Mouse (Mus musculus): Measurements from ENCODE around the gene Naaladl1.

GRCm38 (mm10) chr19:6144842-6145241 is 39.3 kb downstream of the Naaladl1 start:
- TF ChIP-seq EP300 (IDR thresholded peaks at IDR 0.05; ENCODE audit: low read depth): no peak
- no peak for TF ChIP-seq CTCF (IDR thresholded peaks at IDR 0.05; ENCODE audit: low read depth)

All from heart, postnatal 0 days (tissue).